In genomic region chr19:7075336-7075735, GRCm38 (mm10) we compare ENCODE assay signal across 11 mouse cellular contexts. TPM values are rescaled to one million over a fixed set of nuclear protein-coding genes. Genes with fewer than 3 reads are reported as not detected.
DNase-seq lines count a peak whose midpoint lies in the region; ATAC-seq and TF ChIP-seq lines count a peak whose summit lies in the region.
"Not testable (repeated sequence)": the region's sequence is repeated elsewhere in the genome, so short reads cannot be mapped to it uniquely, and the experiment has no call there.
"Had no signal": no experiment of that assay in that cellular context is flagged by ENCODE, and none has a peak within 500 bp of the region (broad histone marks: within the 10 kb centered on the region; RNA-seq: fewer than 3 reads in every experiment).

No protein-coding gene starts in this region.

- H3K4me3 ChIP-seq in ES-Bruce4 (ENCODE audit: low read depth, low read length); liver, adult 2 months (ENCODE audit: insufficient read depth, low read depth, low read length); liver, postnatal 0 days (ENCODE audit: low read depth, low read length); stomach, postnatal 0 days (ENCODE audit: low read depth, low read length): not testable (repeated sequence)

- DNase-seq in ES-CJ7 (ENCODE audit: low read depth, low spot score) (peak; percentile 28), R1 (ENCODE audit: low read depth, low spot score) (peak; percentile 51), ZHBTc4 (ENCODE audit: low read depth, low spot score) (peak; percentile 51)
- peak; percentile 70 for DNase-seq in liver, adult 2 months (ENCODE audit: extremely low read depth, low read depth, low spot score)
- peak; percentile 38 for DNase-seq in liver, postnatal 0 days
- DNase-seq in stomach, postnatal 0 days (ENCODE audit: low spot score) = peak; percentile 68

- not testable (repeated sequence) for TF ChIP-seq CTCF in ES-Bruce4 (IDR thresholded peaks at IDR 0.05; ENCODE audit: low read depth, low read length); liver, adult 2 months (IDR thresholded peaks at IDR 0.05; ENCODE audit: low read depth, low read length); liver, postnatal 0 days (IDR thresholded peaks at IDR 0.05; ENCODE audit: low read depth); stomach, postnatal 0 days (IDR thresholded peaks at IDR 0.05; ENCODE audit: low read depth)

- ATAC-seq in liver, postnatal 0 days = 0 out of 2 replicates have a peak, but pooled peaks have one; percentile 27
- not testable (repeated sequence) for ATAC-seq in stomach, postnatal 0 days (ENCODE audit: low FRiP score, low TSS enrichment)

- H3K27me3 ChIP-seq in ES-Bruce4 (ENCODE audit: control insufficient read depth, insufficient read depth, low read length, poor library complexity, severe bottlenecking); liver, adult 2 months (ENCODE audit: control insufficient read depth, insufficient read depth, low read length); liver, postnatal 0 days (ENCODE audit: insufficient read depth, low read length); stomach, postnatal 0 days (ENCODE audit: control insufficient read depth, insufficient read depth, low read length): not testable (repeated sequence)

- H3K9ac ChIP-seq in ES-Bruce4 (ENCODE audit: low read depth, poor library complexity, severe bottlenecking); liver, adult 2 months (ENCODE audit: low read depth, low read length); liver, postnatal 0 days (replicated peaks); stomach, postnatal 0 days (ENCODE audit: low read length): not testable (repeated sequence)

- peak; percentile 58; the same call in 1 of the 2 replicates for TF ChIP-seq EP300 in ES-Bruce4 (IDR thresholded peaks at IDR 0.05; ENCODE audit: insufficient read depth, low read depth, low read length)
- TF ChIP-seq EP300 in liver, postnatal 0 days (IDR thresholded peaks at IDR 0.05; ENCODE audit: low read depth); stomach, postnatal 0 days (optimal IDR thresholded peaks at IDR 0.05): not testable (repeated sequence)

- not testable (repeated sequence) for H3K36me3 ChIP-seq in ES-Bruce4 (ENCODE audit: control insufficient read depth, insufficient read depth, low read length, poor library complexity, severe bottlenecking); liver, adult 2 months (ENCODE audit: control insufficient read depth, insufficient read depth, low read length); liver, postnatal 0 days (replicated peaks; ENCODE audit: insufficient read depth, low read length); stomach, postnatal 0 days (ENCODE audit: control insufficient read depth, insufficient read depth, low read length)

- H3K79me2 ChIP-seq in liver, adult 2 months (ENCODE audit: control insufficient read depth, insufficient read depth, low read length) = not testable (repeated sequence)

- not testable (repeated sequence) for TF ChIP-seq POLR2A in ES-Bruce4 (IDR thresholded peaks at IDR 0.05; ENCODE audit: insufficient read depth, low read length); liver, adult 2 months (IDR thresholded peaks at IDR 0.05; ENCODE audit: extremely low read depth, insufficient read depth, low read length)

- H3K4me1 ChIP-seq in ES-Bruce4 (ENCODE audit: control insufficient read depth, insufficient read depth, low read length); liver, adult 2 months (ENCODE audit: control insufficient read depth, insufficient read depth, low read length); liver, postnatal 0 days (ENCODE audit: insufficient read depth); stomach, postnatal 0 days (replicated peaks; ENCODE audit: control insufficient read depth, insufficient read depth): not testable (repeated sequence)

- not testable (repeated sequence) for H3K4me2 ChIP-seq in liver, postnatal 0 days (ENCODE audit: low read depth, low read length); stomach, postnatal 0 days (replicated peaks; ENCODE audit: low read depth)

- not testable (repeated sequence) for H3K9me3 ChIP-seq in ES-Bruce4 (replicated peaks; ENCODE audit: control insufficient read depth, insufficient read depth, low read length, poor library complexity, severe bottlenecking); liver, postnatal 0 days (ENCODE audit: low read length); stomach, postnatal 0 days (ENCODE audit: control insufficient read depth, low read length)

- WGBS in liver, adult 2 months = 67% methylated on average over 11 of the region's 11 CpGs
- WGBS in liver, postnatal 0 days (ENCODE audit: insufficient replicate concordance) = 65% methylated on average over 11 of the region's 11 CpGs
- WGBS in stomach, postnatal 0 days = 69% methylated on average over 11 of the region's 11 CpGs

- H3K27ac ChIP-seq in ES-Bruce4 (ENCODE audit: insufficient read depth, low read length); liver, adult 2 months (replicated peaks; ENCODE audit: insufficient read depth, low read depth, low read length); liver, postnatal 0 days (ENCODE audit: low read depth); stomach, postnatal 0 days (replicated peaks): not testable (repeated sequence)

RNA-seq across cellular contexts. Expression of gene Macrod1, which starts 18.7 kb away (rescaled TPM):
- 6.7 and 7.6 TPM in 2 replicates for polyA plus RNA-seq in ES-Bruce4 (2011; ENCODE audit: insufficient read depth, insufficient read length, low read depth, missing spikeins)
- 12.2 and 15.0 TPM in 2 replicates for total RNA-seq in liver, adult 2 months (2014; rRNA removed)
- polyA plus RNA-seq in liver, adult 2 months (2012; rRNA removed) = 115 and 120 TPM in 2 replicates
- 11.7 and 14.9 TPM in 2 replicates for polyA plus RNA-seq in liver, postnatal 0 days (2015; fragmentation: Nextera tagmentation; extraction: Ambion mirVana)
- 16.8 and 20.5 TPM in 2 replicates for polyA plus RNA-seq in stomach, postnatal 0 days (2015; fragmentation: Nextera tagmentation; extraction: Ambion mirVana)
- total RNA-seq: CH12.LX, G1E had no signal

RNA-seq across cellular contexts. Expression of gene Flrt1, which starts 30.2 kb away (rescaled TPM):
- polyA plus RNA-seq in ES-Bruce4 (2011; ENCODE audit: insufficient read depth, insufficient read length, low read depth, missing spikeins) = 0.51 and 0.82 TPM in 2 replicates
- 0.09 and 0.40 TPM in 2 replicates for total RNA-seq in liver, adult 2 months (2014; rRNA removed)
- polyA plus RNA-seq in liver, adult 2 months (2012; rRNA removed) = 0.27 and 0.31 TPM in 2 replicates
- polyA plus RNA-seq in liver, postnatal 0 days (2015; fragmentation: Nextera tagmentation; extraction: Ambion mirVana) = 0.12 and 0.21 TPM in 2 replicates
- 1.1 and 1.6 TPM in 2 replicates for polyA plus RNA-seq in stomach, postnatal 0 days (2015; fragmentation: Nextera tagmentation; extraction: Ambion mirVana)
- total RNA-seq: CH12.LX, MEL had no signal
- polyA plus RNA-seq: activated CD4-positive, CD25-positive, alpha-beta regulatory T cell, adult 4 months; G1E had no signal

RNA-seq across cellular contexts. Expression of gene Stip1, which starts 35.6 kb away (rescaled TPM):
- polyA plus RNA-seq in ES-Bruce4 (2011; ENCODE audit: insufficient read depth, insufficient read length, low read depth, missing spikeins) = 519 and 544 TPM in 2 replicates
- total RNA-seq in liver, adult 2 months (2014; rRNA removed) = 44.9 and 49.4 TPM in 2 replicates
- 32.3 and 37.2 TPM in 2 replicates for polyA plus RNA-seq in liver, adult 2 months (2012; rRNA removed)
- polyA plus RNA-seq in liver, postnatal 0 days (2015; fragmentation: Nextera tagmentation; extraction: Ambion mirVana) = 47.2 and 51.4 TPM in 2 replicates
- 67.9 and 69.7 TPM in 2 replicates for polyA plus RNA-seq in stomach, postnatal 0 days (2015; fragmentation: Nextera tagmentation; extraction: Ambion mirVana)

RNA-seq across cellular contexts. Expression of gene Fermt3, which starts 56.1 kb away (rescaled TPM):
- polyA plus RNA-seq in ES-Bruce4 (2011; ENCODE audit: insufficient read depth, insufficient read length, low read depth, missing spikeins) = 0.59 and 1.0 TPM in 2 replicates
- total RNA-seq in liver, adult 2 months (2014; rRNA removed) = 3.1 and 3.4 TPM in 2 replicates
- polyA plus RNA-seq in liver, adult 2 months (2012; rRNA removed) = 3.2 and 6.3 TPM in 2 replicates
- polyA plus RNA-seq in liver, postnatal 0 days (2015; fragmentation: Nextera tagmentation; extraction: Ambion mirVana) = 60.5 and 70.2 TPM in 2 replicates
- 7.6 and 8.1 TPM in 2 replicates for polyA plus RNA-seq in stomach, postnatal 0 days (2015; fragmentation: Nextera tagmentation; extraction: Ambion mirVana)
